Mouse (Mus musculus): ENCODE results near the gene Gm26620.

DNA sequence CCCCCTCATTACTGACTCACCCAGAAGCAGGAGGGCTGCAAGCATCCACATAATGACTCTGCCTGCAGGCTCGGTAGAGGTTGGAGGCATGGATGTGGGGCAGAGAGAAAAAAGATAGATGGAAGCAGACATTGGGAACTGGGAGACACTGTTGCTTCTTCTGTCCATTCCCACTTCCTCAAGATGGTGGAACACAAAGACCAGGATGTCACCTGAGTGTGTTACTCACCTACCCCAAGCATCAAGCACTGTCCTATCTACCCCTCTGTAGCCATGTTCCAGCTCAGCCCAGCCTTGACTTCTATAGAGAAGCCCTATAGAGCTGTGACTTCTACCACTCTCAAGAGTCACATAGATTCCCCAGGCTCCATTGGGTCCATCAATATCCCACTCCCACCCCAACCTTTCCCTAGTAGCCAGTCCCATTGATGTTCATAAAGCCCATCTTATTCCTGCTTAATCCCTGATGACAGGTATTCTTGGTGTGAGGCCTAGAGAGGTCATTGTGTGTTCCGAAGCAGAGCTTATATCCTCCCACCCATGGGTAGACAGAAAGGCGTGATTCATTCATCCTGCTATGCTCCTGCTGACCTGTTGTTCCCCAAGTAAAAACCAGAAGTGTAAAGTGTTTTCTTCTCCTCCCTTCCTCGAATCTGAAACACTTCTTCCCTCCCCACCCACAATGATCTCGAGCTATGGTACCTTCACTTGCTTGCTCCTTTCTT lies 28.2 kb downstream of the Gm26620 start, which contains the start of gene Fcrlb:
- no peak for TF ChIP-seq CTCF (IDR thresholded peaks at IDR 0.05; ENCODE audit: extremely low read depth, insufficient read depth, low read length)
- TF ChIP-seq POLR2A (IDR thresholded peaks at IDR 0.05; ENCODE audit: extremely low read depth, insufficient read depth, low read length) = no peak
